ENCODE assay signal across 31 mouse cellular contexts in the genomic region with DNA sequence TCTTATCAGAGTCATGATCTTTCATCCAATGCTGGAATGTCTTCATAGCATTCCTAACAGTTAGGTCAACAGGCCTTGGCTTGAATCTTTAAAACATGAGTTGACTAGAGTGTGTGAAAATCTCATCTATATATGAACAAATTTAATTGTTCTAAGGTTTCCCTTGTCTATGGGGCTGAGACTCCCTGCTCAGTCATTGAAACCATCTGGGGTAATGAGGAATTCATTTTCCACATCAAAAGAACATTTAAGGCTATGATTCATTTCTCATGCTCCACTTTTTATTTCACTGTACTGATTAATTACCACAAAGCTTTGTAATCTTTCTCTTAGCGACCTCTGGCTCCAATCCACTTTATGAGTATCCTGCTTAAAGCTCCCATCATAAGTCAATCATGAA.
DNase-seq lines count a peak whose midpoint lies in the region; ATAC-seq and TF ChIP-seq lines count a peak whose summit lies in the region.
"Had no signal": no experiment of that assay in that cellular context is flagged by ENCODE, and none has a peak within 500 bp of the region (broad histone marks: within the 10 kb centered on the region; RNA-seq: fewer than 3 reads in every experiment).

No protein-coding gene starts in this region.

- no peak for TF ChIP-seq POLR2A in kidney, adult 2 months (IDR thresholded peaks at IDR 0.05; ENCODE audit: low read depth, low read length)
- TF ChIP-seq POLR2A in limb, embryonic 14.5 days (IDR thresholded peaks at IDR 0.05; ENCODE audit: borderline replicate concordance, extremely low read depth, insufficient read depth, insufficient read length) = no peak
- TF ChIP-seq POLR2A in embryonic fibroblast, embryonic 13.5 days (IDR thresholded peaks at IDR 0.05; ENCODE audit: low read depth, low read length) = no peak

- H3K27me3 ChIP-seq in kidney, adult 2 months (replicated peaks; ENCODE audit: control insufficient read depth, insufficient read depth, low read length) = no peaks in the 10 kb centered on the region
- no peaks in the 10 kb centered on the region for H3K27me3 ChIP-seq in kidney, embryonic 15.5 days
- no peaks in the 10 kb centered on the region for H3K27me3 ChIP-seq in limb, embryonic 14.5 days (ENCODE audit: control insufficient read depth, insufficient read depth, low read length)
- no peaks in the 10 kb centered on the region for H3K27me3 ChIP-seq in limb, embryonic 10.5 days (ENCODE audit: low read depth, poor library complexity, severe bottlenecking)
- H3K27me3 ChIP-seq: CH12.LX; forebrain, embryonic 13.5 days; heart, embryonic 13.5 days had no signal

- H3K36me3 ChIP-seq in kidney, adult 2 months (ENCODE audit: control insufficient read depth, insufficient read depth, low read length) = no peaks in the 10 kb centered on the region
- H3K36me3 ChIP-seq in kidney, embryonic 15.5 days = no peaks in the 10 kb centered on the region
- H3K36me3 ChIP-seq in limb, embryonic 14.5 days (ENCODE audit: control insufficient read depth, insufficient read depth, low read length) = no peaks in the 10 kb centered on the region
- no peaks in the 10 kb centered on the region for H3K36me3 ChIP-seq in limb, embryonic 10.5 days
- H3K36me3 ChIP-seq: forebrain, embryonic 10.5 days; G1E; heart, embryonic 10.5 days; heart, embryonic 13.5 days had no signal

- H3K4me1 ChIP-seq in kidney, adult 2 months (ENCODE audit: control insufficient read depth, insufficient read depth, low read length) = no peaks in the 10 kb centered on the region
- no peaks in the 10 kb centered on the region for H3K4me1 ChIP-seq in kidney, embryonic 15.5 days
- no peaks in the 10 kb centered on the region for H3K4me1 ChIP-seq in limb, embryonic 14.5 days (ENCODE audit: control insufficient read depth, insufficient read depth, low read length)
- no peaks in the 10 kb centered on the region for H3K4me1 ChIP-seq in limb, embryonic 10.5 days
- peaks cover 3% of the 10 kb centered on the region; the same call in 1 of the 2 replicates for H3K4me1 ChIP-seq in embryonic fibroblast, embryonic 13.5 days (ENCODE audit: control insufficient read depth, insufficient read depth, low read length)
- H3K4me1 ChIP-seq: forebrain, embryonic 10.5 days; forebrain, embryonic 13.5 days; heart, embryonic 10.5 days had no signal

- H3K9me3 ChIP-seq in kidney, embryonic 15.5 days (replicated peaks) = no peaks in the 10 kb centered on the region
- no peaks in the 10 kb centered on the region for H3K9me3 ChIP-seq in limb, embryonic 14.5 days (ENCODE audit: control insufficient read depth, low read length)
- no peaks in the 10 kb centered on the region for H3K9me3 ChIP-seq in limb, embryonic 10.5 days (replicated peaks)
- H3K9me3 ChIP-seq: forebrain, embryonic 10.5 days; forebrain, embryonic 13.5 days; heart, embryonic 10.5 days; heart, embryonic 13.5 days had no signal

- no peak for ATAC-seq in kidney, embryonic 15.5 days (replicated peaks; ENCODE audit: low FRiP score)
- no peak for ATAC-seq in limb, embryonic 14.5 days (ENCODE audit: low FRiP score, low read depth)
- ATAC-seq: activated CD4-positive, CD25-positive, alpha-beta regulatory T cell, adult 4 months; forebrain, embryonic 13.5 days; forebrain, embryonic 16.5 days; hindbrain, postnatal 0 days; inflammation-experienced regulatory T-cells, adult 6 months had no signal

- no peak overlapping the region for H3K9ac ChIP-seq in kidney, embryonic 15.5 days
- no peak overlapping the region for H3K9ac ChIP-seq in limb, embryonic 14.5 days (ENCODE audit: low read depth, low read length, severe bottlenecking)
- H3K9ac ChIP-seq: forebrain, embryonic 13.5 days; heart, embryonic 13.5 days; hindbrain, embryonic 14.5 days had no signal

- no peak overlapping the region for H3K4me2 ChIP-seq in kidney, embryonic 15.5 days
- H3K4me2 ChIP-seq in limb, embryonic 14.5 days (replicated peaks; ENCODE audit: low read depth, low read length, severe bottlenecking) = no peak overlapping the region
- H3K4me2 ChIP-seq: forebrain, embryonic 13.5 days; heart, embryonic 13.5 days; hindbrain, embryonic 14.5 days had no signal

- peak; percentile 39 for DNase-seq in adrenal gland, adult 2 months
- DNase-seq in adrenal gland, postnatal 4 days (ENCODE audit: low spot score in 2 of 2) = no peak
- peak; percentile 8 for DNase-seq in kidney, adult 2 months
- peak; percentile 23 for DNase-seq in limb, embryonic 14.5 days (ENCODE audit: low spot score)
- no peak for DNase-seq in limb, embryonic 10.5 days (ENCODE audit: low spot score)
- DNase-seq in liver = no peak
- DNase-seq: adrenal gland, postnatal 10 days; B cell, adult 2 months; cerebellum, adult 11 months; cerebellum, adult 2 months; cerebellum, adult 9-11 months; cerebellum, postnatal 25 days; embryo, embryonic 11 days; gastrocnemius, postnatal 10 days; gastrocnemius, postnatal 36 days; heart, adult 2 months; heart, postnatal 14 days; heart, postnatal 4 days had no signal

- 75% methylated on average over 1 of the region's 1 CpGs for WGBS in kidney, adult 2 months
- WGBS in kidney, embryonic 15.5 days = 59% methylated on average over 1 of the region's 1 CpGs
- 66% methylated on average over 1 of the region's 1 CpGs for WGBS in limb, embryonic 14.5 days
- WGBS in limb, embryonic 10.5 days = 75% methylated on average over 1 of the region's 1 CpGs

- H3K27ac ChIP-seq in kidney, adult 2 months (ENCODE audit: insufficient read depth, low read depth, low read length) = no peak overlapping the region
- H3K27ac ChIP-seq in kidney, embryonic 15.5 days = no peak overlapping the region
- H3K27ac ChIP-seq in limb, embryonic 14.5 days (replicated peaks; ENCODE audit: low read depth, low read length) = no peak overlapping the region
- no peak overlapping the region for H3K27ac ChIP-seq in limb, embryonic 10.5 days
- peak overlapping the region; percentile 88 for H3K27ac ChIP-seq in embryonic fibroblast, embryonic 13.5 days (ENCODE audit: insufficient read depth, low read length)
- H3K27ac ChIP-seq: forebrain, embryonic 10.5 days; forebrain, embryonic 13.5 days; heart, adult 2 months; heart, embryonic 10.5 days; heart, embryonic 13.5 days; hindbrain, embryonic 14.5 days; hindbrain, postnatal 0 days had no signal

- no peak overlapping the region for H3K4me3 ChIP-seq in kidney, adult 2 months (ENCODE audit: insufficient read depth, low read depth, low read length)
- no peak overlapping the region for H3K4me3 ChIP-seq in kidney, embryonic 15.5 days (replicated peaks)
- no peak overlapping the region for H3K4me3 ChIP-seq in limb, embryonic 14.5 days (replicated peaks; ENCODE audit: low read length)
- no peak overlapping the region for H3K4me3 ChIP-seq in limb, embryonic 10.5 days
- no peak overlapping the region for H3K4me3 ChIP-seq in embryonic fibroblast, embryonic 13.5 days (ENCODE audit: insufficient read depth, low read length)
- H3K4me3 ChIP-seq: forebrain, embryonic 10.5 days; forebrain, embryonic 13.5 days; heart, adult 2 months; heart, embryonic 10.5 days; heart, embryonic 13.5 days had no signal

- no peak for TF ChIP-seq CTCF in kidney, adult 2 months (conservative IDR thresholded peaks at IDR 0.05; ENCODE audit: insufficient read depth, insufficient read length, low read depth, low read length)
- no peak for TF ChIP-seq CTCF in embryonic fibroblast, embryonic 13.5 days (IDR thresholded peaks at IDR 0.05; ENCODE audit: borderline replicate concordance, insufficient read depth, low read length)

Comparison
In these comparisons a context has a peak if more than half of its experiments do, and no peak if none do; other contexts are left out.
1. DNase-seq: peak in adrenal gland, adult 2 months (single experiment), kidney, adult 2 months (single experiment) and limb, embryonic 14.5 days (single experiment); none in adrenal gland, postnatal 4 days (0 of 2), limb, embryonic 10.5 days (single experiment) and liver (single experiment).